Mouse (Mus musculus) midbrain, postnatal 0 days (tissue): ENCODE results near the gene Pde6d. TPM values are rescaled to one million over a fixed set of nuclear protein-coding genes. Genes with fewer than 3 reads are reported as not detected.
A peak's percentile ranks its signal among the peaks of the same experiment; 100 is the strongest.

Source experiments
- ATAC-seq: fragments of 200-750 bp; cut with Nextera tagmentation; 2 replicates; pipeline ENCODE4 v1.8.0; 2017; ENCODE audit warnings: moderate number of reproducible peaks, mild to moderate bottlenecking, moderate TSS enrichment, moderate library complexity; ENCODE audit not compliant: low FRiP score
- DNase-seq: peaks from one replicate; pipeline ENCODE4 v3.0.0-alpha.2; 2015; ENCODE audit warnings: low spot score
- H3K27ac ChIP-seq: fragments of 300-500 bp; sonication (generic); 2 replicates; pipeline ENCODE4 v1.5.1; 2014; ENCODE audit warnings: low read depth, mild to moderate bottlenecking, low read length, mixed read lengths
- H3K27me3 ChIP-seq: fragments of 300-500 bp; sonication (generic); 2 replicates; pipeline ENCODE4 v1.6.1; 2014; ENCODE audit warnings: low read length, control low read depth, mixed read lengths; ENCODE audit not compliant: insufficient read depth
- H3K36me3 ChIP-seq: fragments of 300-500 bp; sonication (generic); 2 replicates; pipeline ENCODE4 v1.6.1; 2014; ENCODE audit warnings: low read length, control low read depth, mixed read lengths; ENCODE audit not compliant: insufficient read depth
- H3K4me1 ChIP-seq: fragments of 300-500 bp; sonication (generic); 2 replicates; pipeline ENCODE4 v1.6.1; 2014; ENCODE audit warnings: mild to moderate bottlenecking, control low read depth, antibody characterized with exemption, low read length, mixed read lengths; ENCODE audit not compliant: insufficient read depth
- H3K4me2 ChIP-seq: fragments of 300-500 bp; sonication (generic); 2 replicates; pipeline ENCODE4 v1.6.1; 2014; ENCODE audit warnings: low read depth, mild to moderate bottlenecking, low read length, mixed read lengths; ENCODE audit not compliant: poor library complexity, severe bottlenecking
- H3K4me3 ChIP-seq: fragments of 300-500 bp; sonication (generic); 2 replicates; pipeline ENCODE4 v1.5.1; 2014; ENCODE audit warnings: low read depth, mild to moderate bottlenecking, low read length, moderate library complexity
- H3K9ac ChIP-seq: fragments of 300-500 bp; sonication (generic); replicated peaks from 2 replicates; pipeline ENCODE4 v1.6.1; 2014; ENCODE audit warnings: mild to moderate bottlenecking, low read length, moderate library complexity, mixed read lengths; ENCODE audit not compliant: poor library complexity, severe bottlenecking
- H3K9me3 ChIP-seq: fragments of 300-500 bp; sonication (generic); 2 replicates; pipeline ENCODE4 v1.6.1; 2016; ENCODE audit warnings: low read length, control low read depth
- CTCF ChIP-seq: IDR thresholded peaks from 2 replicates; pipeline ENCODE4 v1.5.1; 2016; ENCODE audit warnings: antibody characterized with exemption, mild to moderate bottlenecking
- WGBS: fragments of 180-500 bp; shearing (Covaris S2); extraction: QIAGEN DNeasy Blood & Tissue Kit; methylation state at CpG from one replicate; pipeline ENCODE4 v1.1.7; 2014; 5-methylcytosine and 5-hydroxymethylcytosine counted together
- polyA plus RNA-seq: library from polyadenylated mRNA; unstranded; fragments of >200 nt; fragmentation: Nextera tagmentation; extraction: Ambion mirVana; gene quantifications from 2 replicates; pipeline ENCODE4 v1.2.1, GENCODE M21; 2015
- total RNA-seq: library from RNA; depleted of rRNA; stranded (reverse); fragments of >200 nt; gene quantifications from 2 replicates; pipeline ENCODE4 v1.2.3, GENCODE M21; 2014

Pde6d gene
- total and polyA plus RNA-seq, 2 experiments from 2014 or later = 48.1 to 124 TPM

DNA sequence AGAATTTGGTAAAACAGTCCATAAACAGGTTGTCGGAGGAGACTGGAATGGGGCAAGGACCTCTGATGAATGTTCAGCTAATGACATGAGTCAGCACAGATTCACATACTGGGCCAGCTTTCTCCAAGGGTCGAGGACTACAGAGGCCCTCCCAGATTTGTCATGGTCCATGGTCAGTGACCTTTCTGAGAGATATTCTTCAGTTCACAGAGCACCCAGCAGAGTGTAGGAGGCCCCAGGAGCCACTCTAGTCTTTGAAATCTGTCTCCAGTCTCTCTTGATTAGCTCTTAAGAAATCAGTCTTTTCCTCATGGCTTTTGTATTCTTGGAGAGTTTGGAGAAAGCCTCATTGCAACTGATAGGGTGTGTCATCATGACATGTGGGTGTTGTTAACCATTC is 39.9 kb upstream of the Pde6d start:
- Histone ChIP-seq H3K27me3 (no peaks in the 10 kb centered on the region), H3K4me1 (no peaks in the 10 kb centered on the region), H3K4me3 (no peak overlapping the region), H3K36me3 (no peaks in the 10 kb centered on the region), H3K27ac (no peak overlapping the region), H3K4me2 (no peak overlapping the region), H3K9ac (no peak overlapping the region), H3K9me3 (no peaks in the 10 kb centered on the region)
- WGBS = 56% methylated on average over 2 of the region's 2 CpGs
- TF ChIP-seq CTCF = no peak
- ATAC-seq = no peak
- DNase-seq = no peak

GRCm38 (mm10) chr1:86618454-86619125 is 36.2 kb upstream of the Pde6d start:
- Histone ChIP-seq H3K27ac (no peak overlapping the region), H3K9me3 (no peaks in the 10 kb centered on the region)
- 62% methylated on average over 10 of the region's 10 CpGs for WGBS

GRCm38 (mm10) chr1:86614269-86614668 is 31.8 kb upstream of the Pde6d start:
- H3K9me3 ChIP-seq = no peaks in the 10 kb centered on the region
- ATAC-seq (0 out of 2 replicates have a peak, but pooled peaks have one; percentile 55), DNase-seq (peak; percentile 76)
- H3K9ac ChIP-seq = no peak overlapping the region
- no peaks in the 10 kb centered on the region for H3K4me1 ChIP-seq
- H3K4me2 ChIP-seq = no peak overlapping the region
- H3K27me3 ChIP-seq = no peaks in the 10 kb centered on the region
- TF ChIP-seq CTCF = peak; percentile 81
- H3K27ac ChIP-seq = no peak overlapping the region
- H3K4me3 ChIP-seq = no peak overlapping the region
- peaks cover 3% of the 10 kb centered on the region for H3K36me3 ChIP-seq

More at GRCm38 (mm10) chr1:86618454-86619125, 36.2 kb upstream of the Pde6d start:
- no peak overlapping the region for H3K9ac ChIP-seq
- no peak overlapping the region for H3K4me2 ChIP-seq
- DNase-seq (peak; percentile 87), ATAC-seq (peak; percentile 57; the same call in 1 of the 2 replicates)
- no peaks in the 10 kb centered on the region for H3K27me3 ChIP-seq
- no peaks in the 10 kb centered on the region for H3K36me3 ChIP-seq
- H3K4me3 ChIP-seq = no peak overlapping the region
- TF ChIP-seq CTCF = peak; percentile 91
- H3K4me1 ChIP-seq = no peaks in the 10 kb centered on the region

DNA sequence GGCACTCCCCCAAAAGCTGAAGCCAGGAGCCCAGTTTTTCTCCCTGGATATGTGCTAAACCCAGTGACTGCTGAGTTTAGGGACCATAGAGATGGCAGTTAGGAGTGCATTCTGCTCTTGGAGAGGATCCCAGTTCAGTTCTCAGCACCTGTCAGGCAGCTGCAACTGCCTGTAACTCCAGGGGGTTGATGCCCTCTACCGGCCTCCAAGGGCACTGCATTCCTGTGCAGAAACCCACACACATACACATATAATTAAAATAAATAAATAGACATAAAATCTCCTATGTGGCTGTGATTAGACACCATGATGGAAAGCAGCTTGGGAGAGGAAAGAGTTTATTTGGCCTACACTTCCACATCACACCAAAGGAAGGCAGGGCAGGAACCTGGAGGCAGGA is 29.7 kb upstream of the Pde6d start:
- Histone ChIP-seq H3K36me3 (peaks cover 11% of the 10 kb centered on the region), H3K4me2 (no peak overlapping the region), H3K27me3 (no peaks in the 10 kb centered on the region), H3K9me3 (no peaks in the 10 kb centered on the region), H3K4me1 (no peaks in the 10 kb centered on the region), H3K4me3 (no peak overlapping the region), H3K27ac (no peak overlapping the region), H3K9ac (no peak overlapping the region)
- DNase-seq = no peak
- TF ChIP-seq CTCF = no peak
- ATAC-seq = no peak
- WGBS = 68% methylated on average over 1 of the region's 1 CpGs

DNA sequence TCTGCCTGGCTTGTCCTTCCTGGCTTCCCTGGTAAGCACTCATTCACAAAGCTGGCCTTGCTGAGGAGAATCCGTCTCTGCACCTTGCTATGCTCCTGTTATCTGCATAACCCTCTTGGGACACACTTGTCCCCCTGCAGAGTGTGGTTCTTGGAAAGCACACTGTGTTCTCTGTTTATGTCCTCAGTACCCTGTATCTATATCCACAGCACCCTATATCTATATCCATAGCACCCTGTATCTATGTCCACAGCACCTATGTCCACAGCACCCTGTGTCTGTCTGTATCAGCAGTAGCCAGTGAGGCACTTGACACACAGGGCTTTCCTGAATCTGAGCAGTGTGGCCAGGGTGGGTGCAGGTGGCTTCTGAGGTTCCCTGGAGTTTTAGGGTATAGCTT is 28.5 kb upstream of the Pde6d start:
- no peaks in the 10 kb centered on the region for H3K4me1 ChIP-seq
- DNase-seq (no peak), ATAC-seq (no peak)
- no peak overlapping the region for H3K4me3 ChIP-seq
- no peaks in the 10 kb centered on the region for H3K27me3 ChIP-seq
- TF ChIP-seq CTCF = no peak
- 79% methylated on average over 1 of the region's 1 CpGs for WGBS
- H3K9me3 ChIP-seq = no peaks in the 10 kb centered on the region
- H3K9ac ChIP-seq = no peak overlapping the region
- H3K36me3 ChIP-seq = peaks cover 15% of the 10 kb centered on the region
- H3K4me2 ChIP-seq = no peak overlapping the region
- H3K27ac ChIP-seq = no peak overlapping the region

GRCm38 (mm10) chr1:86600117-86600516 is 17.7 kb upstream of the Pde6d start:
- Histone ChIP-seq H3K9me3 (no peaks in the 10 kb centered on the region), H3K9ac (no peak overlapping the region), H3K27ac (no peak overlapping the region), H3K36me3 (peaks cover 57% of the 10 kb centered on the region), H3K4me1 (no peaks in the 10 kb centered on the region), H3K4me3 (no peak overlapping the region), H3K4me2 (no peak overlapping the region), H3K27me3 (no peaks in the 10 kb centered on the region)
- ATAC-seq = no peak
- 97% methylated on average over 2 of the region's 2 CpGs for WGBS
- TF ChIP-seq CTCF = no peak
- DNase-seq = no peak
